Comparison of ENCODE assay signal across 22 mouse cellular contexts in genomic region chr2:72221283-72221682, GRCm38 (mm10).
DNase-seq lines count a peak whose midpoint lies in the region; ATAC-seq and TF ChIP-seq lines count a peak whose summit lies in the region.
"Had no signal": no experiment of that assay in that cellular context is flagged by ENCODE, and none has a peak within 500 bp of the region (broad histone marks: within the 10 kb centered on the region; RNA-seq: fewer than 3 reads in every experiment).

No protein-coding gene starts in this region.

- no peak overlapping the region for H3ac ChIP-seq in myocyte (ENCODE audit: control insufficient read depth, insufficient read length)

- H3K27ac ChIP-seq in layer of hippocampus, adult 2 months = 0 out of 2 replicates have a peak overlapping the region, but pooled peaks have one; percentile 14
- H3K27ac ChIP-seq: embryonic facial prominence, embryonic 12.5 days; hindbrain, embryonic 12.5 days; liver, embryonic 15.5 days; midbrain, embryonic 12.5 days had no signal

- no peak for TF ChIP-seq POLR2A in myocyte (IDR thresholded peaks at IDR 0.05; ENCODE audit: insufficient read length, low read depth)

- H3K27me3 ChIP-seq in myocyte (ENCODE audit: control insufficient read depth, insufficient read depth, insufficient read length) = peaks cover 5% of the 10 kb centered on the region
- H3K27me3 ChIP-seq: embryonic facial prominence, embryonic 12.5 days; heart, embryonic 12.5 days; hindbrain, embryonic 12.5 days; liver, embryonic 15.5 days; midbrain, embryonic 12.5 days had no signal

- intact Hi-C loops in heart, postnatal 25 days (cut with DNase I) = loop anchor here (5.0 kb wide), 1 partner anchor 129 kb away; no protein-coding TSS in a partner anchor

- no peak for TF ChIP-seq CTCF in layer of hippocampus, adult 2 months (conservative IDR thresholded peaks at IDR 0.05)

- H3K4me3 ChIP-seq in layer of hippocampus, adult 2 months = no peak overlapping the region
- no peak overlapping the region for H3K4me3 ChIP-seq in myocyte
- H3K4me3 ChIP-seq: embryonic facial prominence, embryonic 12.5 days; heart, embryonic 12.5 days; hindbrain, embryonic 12.5 days; liver, embryonic 15.5 days; midbrain, embryonic 12.5 days had no signal

- ATAC-seq in common myeloid progenitor, adult 5-6 weeks (replicated peaks; ENCODE audit: low read depth, poor library complexity, severe bottlenecking) = 0 out of 2 replicates have a peak, but pooled peaks have one; percentile 29
- ATAC-seq: activated CD4-positive, CD25-positive, alpha-beta regulatory T cell, adult 4 months; forebrain, postnatal 0 days; intestine, postnatal 0 days had no signal

- no peaks in the 10 kb centered on the region for H3K79me2 ChIP-seq in myocyte (ENCODE audit: control insufficient read depth, insufficient read depth)

- H3K36me3 ChIP-seq in myocyte (ENCODE audit: control insufficient read depth, insufficient read depth) = no peaks in the 10 kb centered on the region
- H3K36me3 ChIP-seq: embryonic facial prominence, embryonic 12.5 days; heart, embryonic 12.5 days; hindbrain, embryonic 12.5 days; liver, embryonic 15.5 days; midbrain, embryonic 12.5 days had no signal

- peak; percentile 65 for DNase-seq in heart, adult 11 months
- DNase-seq in heart, postnatal 25 days (ENCODE audit: low spot score) = no peak
- DNase-seq in layer of hippocampus, adult 2 months (ENCODE audit: low spot score in 2 of 2) = no peak
- no peak for DNase-seq in layer of hippocampus, adult 8-10 months (ENCODE audit: low spot score in 2 of 2)
- no peak for DNase-seq in retina, embryonic 14.5 days (ENCODE audit: low spot score)
- DNase-seq: cerebellum, adult 11-12 months; cerebellum, postnatal 10 days; forebrain, postnatal 0 days; gastrocnemius, postnatal 36 days; kidney, postnatal 25 days; layer of hippocampus, adult 9-11 months; liver; right cerebral cortex, postnatal 14 days had no signal

- H3K4me2 ChIP-seq in myocyte (ENCODE audit: low read depth) = peak overlapping the region; percentile 21
- H3K4me2 ChIP-seq: embryonic facial prominence, embryonic 12.5 days; heart, embryonic 12.5 days; hindbrain, embryonic 12.5 days; liver, embryonic 15.5 days; midbrain, embryonic 12.5 days had no signal

TF ChIP-seq in myocyte, 11 proteins besides CTCF, POLR2A, EP300 and RAD21:
- TF ChIP-seq REST (IDR thresholded peaks at IDR 0.05; ENCODE audit: insufficient read depth, insufficient read length) (no peak), TCF3 (IDR thresholded peaks at IDR 0.05; ENCODE audit: insufficient read length, low read depth) (no peak), POLR2AphosphoS2 (IDR thresholded peaks at IDR 0.05; ENCODE audit: insufficient read length, low read depth) (no peak), USF1 (IDR thresholded peaks at IDR 0.05; ENCODE audit: low read depth) (no peak), TCF12 (IDR thresholded peaks at IDR 0.05; ENCODE audit: insufficient read depth, poor library complexity, severe bottlenecking) (no peak)
